Mouse (Mus musculus): Measurements from ENCODE around the gene Jchain. TPM values are rescaled to one million over a fixed set of nuclear protein-coding genes. Genes with fewer than 3 reads are reported as not detected.
A peak's percentile ranks its signal among the peaks of the same experiment; 100 is the strongest.

Jchain gene
- total and polyA plus RNA-seq, 3 experiments: 336 to 1,319 (median 477) TPM

GRCm38 (mm10) chr5:88508555-88508954 is 19.1 kb downstream of the Jchain start (continued):
- no peak for TF ChIP-seq USF1 (IDR thresholded peaks at IDR 0.05; ENCODE audit: low read depth, low read length)
- peak; percentile 71 for TF ChIP-seq BHLHE40 (IDR thresholded peaks at IDR 0.05; ENCODE audit: low read depth, low read length)
- TF ChIP-seq HCFC1 (IDR thresholded peaks at IDR 0.05; ENCODE audit: low read depth, low read length): no peak
- TF ChIP-seq RAD21 (IDR thresholded peaks at IDR 0.05; ENCODE audit: low read depth, low read length): no peak
- TF ChIP-seq MEF2A (IDR thresholded peaks at IDR 0.05; ENCODE audit: borderline replicate concordance, low read depth, low read length): peak; percentile 96
- no peak for TF ChIP-seq MAX (IDR thresholded peaks at IDR 0.05; ENCODE audit: low read length)
- no peak for TF ChIP-seq ZC3H11A (IDR thresholded peaks at IDR 0.05; ENCODE audit: low read depth, low read length)
- no peak for TF ChIP-seq NRF1 (IDR thresholded peaks at IDR 0.05; ENCODE audit: low read depth, low read length)
- TF ChIP-seq KAT2A (IDR thresholded peaks at IDR 0.05; ENCODE audit: insufficient replicate concordance, low read length): no peak
- TF ChIP-seq NELFE (IDR thresholded peaks at IDR 0.05; ENCODE audit: low read depth, low read length): no peak
- TF ChIP-seq JUND (conservative IDR thresholded peaks at IDR 0.05; ENCODE audit: low read depth, low read length): peak; percentile 83
- no peak for TF ChIP-seq PAX5 (IDR thresholded peaks at IDR 0.05; ENCODE audit: low read length)
- no peak for TF ChIP-seq CHD1 (IDR thresholded peaks at IDR 0.05; ENCODE audit: low read depth, low read length)

- peaks cover 9 to 29% of the 10 kb centered on the region in 2 experiments for H3K4me1 ChIP-seq (ENCODE audit: control insufficient read depth in 1 of 2, insufficient read depth in 2 of 2)
- peak; percentile 72 for DNase-seq (ENCODE audit: extremely low read depth)
- H3K27ac ChIP-seq (ENCODE audit: insufficient read depth, low read depth): no peak overlapping the region
- no peak overlapping the region for H3K9ac ChIP-seq (ENCODE audit: insufficient read depth, low read depth)
- H3K9me3 ChIP-seq (replicated peaks; ENCODE audit: low read length): peaks cover 2% of the 10 kb centered on the region
- H3K4me2 ChIP-seq (ENCODE audit: insufficient read depth, low read depth, poor library complexity, severe bottlenecking): 0 out of 2 replicates have a peak overlapping the region, but pooled peaks have one; percentile 7
- no peaks in the 10 kb centered on the region for H3K36me3 ChIP-seq (replicated peaks in 1 of 2; ENCODE audit: control insufficient read depth in 1 of 2, insufficient read depth in 1 of 2, low read length in 1 of 2)
- H3K4me3 ChIP-seq (replicated peaks in 1 of 3; ENCODE audit: low read depth in 2 of 3, low read length in 2 of 3, poor library complexity in 1 of 3): no peak overlapping the region
- in situ Hi-C loops (cut with MboI; ENCODE audit: low pct_ligation_motif_present, low pct_unique_long_range_greater_than_20kb, low sequenced_read_pairs): no loop called here
- dilution Hi-C loops (cut with MboI; ENCODE audit: extremely low pct_ligation_motif_present, extremely low pct_unique_long_range_greater_than_20kb, low sequenced_read_pairs): no loop called here
- H3K27me3 ChIP-seq (replicated peaks): no peaks in the 10 kb centered on the region
- no peaks in the 10 kb centered on the region for H3K79me2 ChIP-seq (replicated peaks; ENCODE audit: control insufficient read depth, extremely low read depth, insufficient read depth, poor library complexity, severe bottlenecking)
- TF ChIP-seq KAT2A (IDR thresholded peaks at IDR 0.05; ENCODE audit: insufficient replicate concordance, low read length) (no peak), SIN3A (IDR thresholded peaks at IDR 0.05; ENCODE audit: low read length) (no peak), NELFE (IDR thresholded peaks at IDR 0.05; ENCODE audit: low read depth, low read length) (no peak), HCFC1 (IDR thresholded peaks at IDR 0.05; ENCODE audit: low read depth, low read length) (no peak), ZC3H11A (IDR thresholded peaks at IDR 0.05; ENCODE audit: low read depth, low read length) (no peak), USF1 (IDR thresholded peaks at IDR 0.05; ENCODE audit: low read depth, low read length) (no peak), MAFK (IDR thresholded peaks at IDR 0.05; ENCODE audit: insufficient replicate concordance, low read length) (no peak), ZKSCAN1 (IDR thresholded peaks at IDR 0.05; ENCODE audit: borderline replicate concordance, low read depth, low read length) (no peak), UBTF (IDR thresholded peaks at IDR 0.05; ENCODE audit: low read depth, low read length) (no peak), BHLHE40 (IDR thresholded peaks at IDR 0.05; ENCODE audit: low read depth, low read length) (peak; percentile 64), PAX5 (IDR thresholded peaks at IDR 0.05; ENCODE audit: low read length) (no peak), ETS1 (conservative IDR thresholded peaks at IDR 0.05; ENCODE audit: low read depth, low read length) (peak; percentile 55), ELF1 (IDR thresholded peaks at IDR 0.05; ENCODE audit: low read depth, low read length) (0 out of 2 replicates have a peak, but pooled peaks have one; percentile 40), SMC3 (IDR thresholded peaks at IDR 0.05; ENCODE audit: low read depth, low read length) (no peak), CHD2 (IDR thresholded peaks at IDR 0.05; ENCODE audit: low read length) (no peak), MAZ (IDR thresholded peaks at IDR 0.05; ENCODE audit: low read depth, low read length) (no peak), EP300 (IDR thresholded peaks at IDR 0.05; ENCODE audit: low read length) (peak; percentile 62; the same call in 1 of the 2 replicates), ZNF384 (IDR thresholded peaks at IDR 0.05; ENCODE audit: low read depth, low read length) (no peak), MEF2A (IDR thresholded peaks at IDR 0.05; ENCODE audit: borderline replicate concordance, low read depth, low read length) (no peak), MAX (IDR thresholded peaks at IDR 0.05; ENCODE audit: low read length) (peak; percentile 59), E2F4 (IDR thresholded peaks at IDR 0.05; ENCODE audit: insufficient replicate concordance, low read depth, low read length) (no peak), JUND (conservative IDR thresholded peaks at IDR 0.05; ENCODE audit: low read depth, low read length) (no peak), MYC (IDR thresholded peaks at IDR 0.05; ENCODE audit: low read depth, low read length) (peak; percentile 59; the same call in 1 of the 2 replicates), TCF12 (IDR thresholded peaks at IDR 0.05; ENCODE audit: low read depth, low read length) (peak; percentile 54; the same call in 1 of the 2 replicates), NRF1 (IDR thresholded peaks at IDR 0.05; ENCODE audit: low read depth, low read length) (no peak), POLR2AphosphoS2 (IDR thresholded peaks at IDR 0.05; ENCODE audit: low read depth, low read length) (no peak), CTCF (conservative IDR thresholded peaks at IDR 0.05 in 1 of 2, IDR thresholded peaks at IDR 0.05 in 1 of 2; ENCODE audit: low read depth in 2 of 2, low read length in 2 of 2) (no peak), IRF4 (IDR thresholded peaks at IDR 0.05; ENCODE audit: low read depth, low read length) (peak; percentile 11; the same call in 1 of the 2 replicates), RAD21 (IDR thresholded peaks at IDR 0.05; ENCODE audit: low read depth, low read length) (no peak; the same call in 1 of the 2 replicates), ZMIZ1 (IDR thresholded peaks at IDR 0.05; ENCODE audit: low read depth, low read length) (no peak), MXI1 (IDR thresholded peaks at IDR 0.05; ENCODE audit: low read depth, low read length) (no peak), TBP (conservative IDR thresholded peaks at IDR 0.05; ENCODE audit: low read depth, low read length) (0 out of 2 replicates have a peak, but pooled peaks have one; percentile 27), GABPA (IDR thresholded peaks at IDR 0.05; ENCODE audit: insufficient replicate concordance, low read depth, low read length) (no peak), CHD1 (IDR thresholded peaks at IDR 0.05; ENCODE audit: low read depth, low read length) (no peak)
These were observed 27.9 kb downstream of the Jchain start for GRCm38 (mm10) chr5:88499781-88500180.

All from CH12.LX (cell line).